Mouse (Mus musculus) spleen, adult 2 months (tissue): ENCODE data around the gene Sarnp.

Experiments used
- CTCF ChIP-seq: fragments of 200-500 bp; IDR thresholded peaks from 2 replicates; pipeline ENCODE4 v1.5.1; 2011; ENCODE audit warnings: mild to moderate bottlenecking, inconsistent platforms; ENCODE audit not compliant: insufficient read depth, insufficient read length, insufficient replicate concordance; ENCODE audit errors: extremely low read depth
- POLR2A ChIP-seq: fragments of 200-500 bp; IDR thresholded peaks from 2 replicates; pipeline ENCODE4 v1.6.1; 2011; ENCODE audit warnings: low read depth, low read length, inconsistent platforms

DNA sequence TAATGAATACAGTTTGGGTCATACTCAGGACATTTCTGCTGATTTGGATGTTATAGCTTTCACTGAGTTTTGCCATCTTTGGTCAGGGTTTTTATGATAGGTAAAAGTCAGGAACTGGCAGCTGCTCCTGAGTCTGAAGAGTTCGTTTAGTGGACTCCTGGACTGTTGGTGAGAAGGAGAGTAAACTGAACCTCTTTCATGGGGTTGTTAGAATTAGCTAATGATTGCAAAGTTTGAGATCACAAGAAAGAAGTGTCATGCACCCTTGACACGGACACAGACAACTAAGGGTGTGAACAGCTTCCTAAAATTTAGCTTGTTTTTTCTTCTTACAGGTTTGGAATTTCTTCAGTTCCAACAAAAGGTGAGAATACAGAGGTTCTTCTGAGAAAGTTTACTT, 31.3 kb downstream of the Sarnp start:
- TF ChIP-seq CTCF (no peak), POLR2A (no peak)
